Mouse (Mus musculus): ENCODE data around the gene Sspn.

GRCm38 (mm10) chr6:145972107-145972506, 40.7 kb downstream of the Sspn start:
- no peak for TF ChIP-seq MAFK (IDR thresholded peaks at IDR 0.05; ENCODE audit: insufficient read depth, low read depth, low read length)
- TF ChIP-seq ZNF384 (IDR thresholded peaks at IDR 0.05; ENCODE audit: low read depth, low read length) = no peak
- TF ChIP-seq HCFC1 (IDR thresholded peaks at IDR 0.05; ENCODE audit: borderline replicate concordance, insufficient read depth, low read length) = no peak
- no peak for TF ChIP-seq CHD2 (IDR thresholded peaks at IDR 0.05; ENCODE audit: low read depth, low read length)
- TF ChIP-seq ZC3H11A (IDR thresholded peaks at IDR 0.05; ENCODE audit: borderline replicate concordance, low read depth, low read length) = no peak
